Mouse (Mus musculus) thymus, adult 2 months (tissue): ENCODE measurements around the gene Arl15.

Experiments
- CTCF ChIP-seq: fragments of 200-500 bp; IDR thresholded peaks from 2 replicates; pipeline ENCODE4 v1.5.1; 2012; ENCODE audit warnings: mild to moderate bottlenecking, control low read depth, low read length, moderate library complexity, borderline replicate concordance; ENCODE audit not compliant: control insufficient read depth, poor library complexity, insufficient read depth; ENCODE audit errors: extremely low read depth
- POLR2A ChIP-seq: fragments of 200-500 bp; IDR thresholded peaks from 2 replicates; pipeline ENCODE4 v1.6.1; 2012; ENCODE audit warnings: mild to moderate bottlenecking, low read length, control low read depth, moderate library complexity; ENCODE audit not compliant: control insufficient read depth, poor library complexity, insufficient read depth; ENCODE audit errors: extremely low read depth

- no peak for TF ChIP-seq CTCF
- no peak for TF ChIP-seq POLR2A
Measured at GRCm38 (mm10) chr13:114048688-114049087, 254.4 kb downstream of the Arl15 start.
